Mouse (Mus musculus) layer of hippocampus, adult 2 months (tissue): ENCODE results near the gene Tmem120a. TPM values are rescaled to one million over a fixed set of nuclear protein-coding genes. Genes with fewer than 3 reads are reported as not detected.

Source experiments
- DNase-seq, 2 experiments: peaks; one replicate each; pipeline ENCODE4 v3.0.0; 2022; ENCODE audit warnings: low spot score in 2 of 2
- H3K27ac ChIP-seq: fragments of 200-600 bp; 2 replicates; pipeline ENCODE4 v1.8.1; 2022
- H3K4me3 ChIP-seq: fragments of 200-600 bp; 2 replicates; pipeline ENCODE4 v1.8.1; 2022; ENCODE audit warnings: mild to moderate bottlenecking
- CTCF ChIP-seq: fragments of 200-600 bp; conservative IDR thresholded peaks from 2 replicates; pipeline ENCODE4 v1.8.1; 2022; ENCODE audit warnings: antibody characterized with exemption, mild to moderate bottlenecking, moderate library complexity
- long read RNA-seq, 2 experiments: library from polyadenylated mRNA; stranded (forward); transcript quantifications; one replicate each; pipeline ENCODE4 v2.0.0; 2021; ENCODE audit warnings: borderline mapping rate in 2 of 2
- total RNA-seq, 2 experiments: library from RNA; stranded (reverse); gene quantifications; 2 replicates each; pipeline ENCODE4 v1.2.3; 2021

The Tmem120a gene
- total RNA-seq, result 10 to 100 TPM; 16.9 to 19.8 TPM
- long read RNA-seq, experiment 1, transcript Tmem120a-201 (12 exons, 1,559 nt), result major isoform, 14 of 16 reads
- long read RNA-seq, experiment 1, partial matches to known transcripts, result 0 of 16 reads
- long read RNA-seq, experiment 1, other reads (novel, unspliced or antisense), result 2 of 16 reads
- long read RNA-seq, experiment 2, transcript Tmem120a-201 (12 exons, 1,559 nt), result major isoform, 25 of 29 reads
- long read RNA-seq, experiment 2, partial matches to known transcripts, result 2 of 29 reads
- long read RNA-seq, experiment 2, other reads (novel, unspliced or antisense), result 2 of 29 reads

DNA sequence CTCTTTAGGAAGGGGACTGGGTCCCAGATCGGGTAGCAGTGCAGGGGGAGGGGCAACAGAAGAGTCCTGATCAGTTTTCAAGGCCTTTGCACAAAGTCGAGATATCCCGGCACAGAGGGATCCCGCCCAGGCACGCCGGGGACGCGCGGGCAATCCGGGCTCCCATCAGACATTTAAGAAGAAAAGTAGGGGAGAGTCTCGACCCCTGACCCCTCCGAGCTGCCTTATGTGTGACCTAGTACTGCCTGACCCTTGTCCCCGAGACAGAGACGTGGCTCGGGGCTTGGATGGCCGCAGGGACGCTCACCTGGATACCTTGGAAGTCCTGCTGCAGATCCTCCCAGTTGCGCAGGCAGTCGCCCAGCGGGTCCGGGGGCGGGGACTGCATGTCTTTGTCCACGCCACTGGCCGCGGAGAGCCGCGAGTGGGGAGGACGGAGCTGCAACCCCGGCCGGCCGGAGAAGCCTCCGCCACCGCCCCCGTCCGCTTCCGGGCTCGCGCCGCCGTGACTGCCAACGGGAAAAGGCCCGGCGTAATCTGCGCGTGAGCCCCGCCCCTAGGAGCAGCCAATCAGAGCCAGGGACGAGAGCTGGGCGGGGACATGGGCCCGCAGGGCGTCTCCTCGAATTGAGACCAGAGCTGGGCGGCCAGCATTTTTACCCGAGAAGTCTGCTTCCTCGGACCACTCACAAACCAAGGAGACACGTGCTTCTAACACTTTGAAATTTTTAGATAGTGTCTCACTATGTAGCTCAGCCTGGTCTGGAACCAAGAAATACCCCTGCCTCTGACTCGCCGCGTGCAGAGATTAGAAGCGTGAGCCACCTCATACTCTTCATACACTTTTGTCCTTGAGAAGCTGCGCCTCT, at the start of gene Tmem120a:
Gene Tmem120a (minus strand): TSS at position 708 of the 869 bp plus-strand sequence.
- no peak for TF ChIP-seq CTCF
- Histone ChIP-seq H3K4me3 (peak within 1 kb of the TSS; percentile 82), H3K27ac (peak within 1 kb of the TSS; percentile 76)
- peak; percentile 93 to 94 for DNase-seq

DNA sequence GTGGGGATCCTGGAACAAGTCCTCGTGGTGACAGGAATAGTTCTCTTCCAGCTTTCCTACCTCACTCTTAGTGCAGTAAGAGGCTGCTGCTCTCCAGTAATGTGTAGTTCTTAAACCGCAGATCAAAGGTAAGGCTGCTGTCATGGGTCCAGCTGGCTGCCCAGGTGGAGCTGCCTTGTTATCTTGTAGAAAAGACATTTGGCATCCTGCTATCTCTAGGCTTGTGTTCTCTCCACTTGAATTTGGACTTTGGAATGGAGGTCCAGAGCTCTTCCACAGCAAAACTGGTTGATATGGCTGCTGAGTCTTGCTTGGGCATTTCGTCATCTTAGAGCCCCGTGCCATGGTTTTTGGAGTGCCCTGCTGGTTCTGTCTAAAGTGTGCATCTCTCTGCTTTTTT, 38.7 kb upstream of the Tmem120a start:
- Histone ChIP-seq H3K4me3 (no peak overlapping the region), H3K27ac (no peak overlapping the region)
- TF ChIP-seq CTCF, result no peak
- DNase-seq, result no peak

DNA sequence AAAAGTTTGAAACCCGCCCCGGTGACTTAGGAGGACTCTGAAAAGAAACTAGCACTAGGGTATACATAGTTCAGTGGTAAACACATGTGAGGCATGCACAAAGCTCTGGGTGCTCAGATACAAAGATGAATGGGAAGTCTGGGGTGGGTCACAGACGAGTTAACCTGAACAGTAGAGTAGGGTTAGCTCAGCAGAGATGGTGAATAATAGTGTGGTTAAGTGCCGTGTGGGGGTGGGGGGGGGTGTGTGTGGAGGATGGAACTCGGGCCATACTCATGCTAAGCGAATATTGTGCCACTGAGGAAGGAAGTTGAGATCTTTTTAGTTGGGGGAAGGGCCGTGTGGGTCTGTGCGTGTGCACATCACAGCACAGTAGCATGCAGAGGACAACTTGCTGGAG, 36.1 kb upstream of the Tmem120a start:
- no peak for DNase-seq
- Histone ChIP-seq H3K4me3 (no peak overlapping the region; the same call in 1 of the 2 replicates), H3K27ac (no peak overlapping the region)
- no peak for TF ChIP-seq CTCF

DNA sequence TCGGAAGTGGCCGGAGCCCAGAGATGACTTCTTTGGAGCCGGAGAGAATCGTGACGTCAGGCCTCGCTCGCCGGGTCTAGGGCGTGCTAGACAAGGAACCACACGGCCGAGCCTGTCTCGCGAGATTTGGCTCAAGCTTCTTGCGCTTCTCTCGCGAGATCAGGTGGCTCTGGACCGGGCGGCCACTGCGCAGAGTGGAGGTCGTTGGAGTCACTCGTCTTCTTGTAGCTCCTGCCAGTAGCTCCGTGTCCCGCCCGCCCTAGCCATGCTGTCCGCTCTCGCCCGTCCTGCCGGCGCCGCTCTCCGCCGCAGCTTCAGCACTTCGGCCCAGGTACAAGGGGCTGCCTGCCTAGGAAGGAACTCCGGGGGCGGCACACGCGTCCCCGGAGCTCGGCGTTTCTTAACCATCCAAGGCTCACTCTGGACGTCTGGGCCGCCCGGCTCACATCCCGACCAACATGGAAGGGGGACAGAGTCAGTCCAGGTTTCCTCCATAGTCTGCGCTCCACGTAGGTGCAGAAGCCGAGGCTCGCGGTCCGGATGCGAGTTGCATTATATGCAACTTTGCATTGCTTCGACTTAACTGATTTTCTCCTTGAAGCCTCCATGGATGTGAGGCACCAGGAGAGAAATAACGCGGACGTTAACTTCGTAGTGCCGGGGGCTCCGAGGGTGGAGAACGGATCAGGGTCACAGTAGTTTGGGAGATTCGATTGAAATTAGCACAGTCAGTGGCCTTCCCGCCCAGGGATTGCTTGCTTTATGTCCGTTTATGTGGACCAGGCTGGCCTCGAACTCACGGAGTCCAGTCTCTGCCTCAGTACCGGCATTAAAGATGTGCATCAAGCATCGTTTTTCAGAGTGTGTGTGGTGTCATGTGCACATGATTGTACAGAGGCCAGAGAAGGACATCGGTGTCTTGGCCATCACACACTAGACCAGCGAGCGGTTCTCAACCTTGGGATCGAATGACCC, 34.5 kb upstream of the Tmem120a start, which contains the start of gene Mdh2:
Gene Mdh2 (plus strand): TSS at position 10 of the 975 bp plus-strand sequence.
- TF ChIP-seq CTCF, result no peak
- Histone ChIP-seq H3K27ac (peak within 1 kb of the TSS; percentile 95), H3K4me3 (peak within 1 kb of the TSS; percentile 83)
- peak; percentile 98 to 99 for DNase-seq

DNA sequence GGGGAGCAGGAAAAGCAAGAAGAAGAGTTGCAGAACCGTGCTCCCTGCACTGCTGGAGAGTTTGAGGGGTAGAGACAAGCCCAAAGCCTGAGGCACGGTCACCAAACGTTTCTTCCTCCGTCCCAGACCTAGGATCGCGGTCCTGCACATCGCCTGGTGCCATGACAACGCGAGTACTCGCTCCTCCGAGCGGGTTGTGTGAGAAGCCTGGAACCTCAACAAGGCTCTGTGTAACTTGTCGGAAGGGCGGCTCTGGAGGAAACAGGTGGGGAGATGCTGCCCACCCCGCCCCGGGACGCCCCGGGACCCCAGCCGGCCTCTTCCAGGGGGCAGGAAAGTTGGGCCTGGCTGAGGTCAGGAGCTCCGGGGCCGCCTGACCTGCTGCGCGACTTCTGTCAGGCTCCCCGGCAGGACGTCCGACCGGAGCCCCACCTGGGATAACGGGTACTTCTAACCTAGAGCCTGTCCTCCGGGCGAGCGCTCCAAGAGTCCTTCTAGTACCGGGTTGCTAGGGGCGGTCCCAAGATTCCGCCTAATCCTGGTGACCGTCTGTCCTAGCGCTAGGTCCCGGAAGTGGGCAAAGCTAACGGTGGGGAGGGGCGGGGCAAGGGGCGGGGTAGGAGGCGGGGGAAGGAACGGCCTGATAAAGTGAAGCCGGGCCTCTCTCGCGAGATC, 33.7 kb upstream of the Tmem120a start, which contains the start of gene Styxl1:
Gene Styxl1 (minus strand): TSS at position 590 of the 675 bp plus-strand sequence.
- DNase-seq, result peak in 1 of 2 experiments; percentile 29
- Histone ChIP-seq H3K4me3 (peak within 1 kb of the TSS; percentile 83), H3K27ac (peak within 1 kb of the TSS; percentile 95)
- no peak for TF ChIP-seq CTCF

DNA sequence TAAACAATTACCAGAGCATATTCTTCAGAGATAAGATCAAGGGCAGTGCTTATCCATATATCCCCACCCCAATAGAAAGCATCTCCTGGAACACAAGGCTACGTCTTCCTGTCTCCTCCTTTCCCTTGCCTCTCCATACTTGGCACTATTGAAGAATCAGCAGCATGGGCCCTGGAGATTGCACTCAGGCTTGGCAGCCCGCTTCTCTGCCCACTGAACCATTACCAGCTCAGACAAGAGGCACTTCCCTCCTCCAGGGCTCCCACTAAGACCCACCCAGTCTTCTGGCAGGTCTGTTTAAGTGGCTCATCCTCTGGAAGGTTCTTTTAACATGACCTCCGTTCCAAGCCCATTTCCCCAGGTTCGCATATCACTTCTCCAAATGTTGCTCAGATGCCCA, 32.3 kb upstream of the Tmem120a start:
- Histone ChIP-seq H3K27ac (no peak overlapping the region), H3K4me3 (no peak overlapping the region)
- no peak for DNase-seq
- TF ChIP-seq CTCF, result no peak

DNA sequence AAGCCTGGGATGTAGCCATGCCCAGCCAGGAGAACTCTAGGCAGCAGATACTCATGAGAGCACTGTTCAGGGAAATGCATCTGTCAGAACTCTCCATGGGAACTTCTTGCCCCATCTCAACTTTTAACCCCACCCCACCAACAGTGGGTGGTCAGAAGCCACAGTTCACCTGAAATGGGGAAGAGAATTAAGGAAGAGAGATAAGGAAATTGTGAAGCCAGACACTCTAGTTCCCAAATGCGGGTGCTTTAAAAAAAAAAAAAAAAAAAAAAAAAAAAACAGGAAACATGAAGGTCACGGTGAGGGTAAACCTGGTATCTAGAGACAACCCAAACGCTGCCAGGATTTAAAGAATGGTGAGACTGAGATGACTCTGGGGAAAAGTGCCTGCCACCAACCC, 28.3 kb upstream of the Tmem120a start:
- no peak for TF ChIP-seq CTCF
- no peak for DNase-seq
- no peak overlapping the region for H3K27ac ChIP-seq
- H3K4me3 ChIP-seq, result no peak overlapping the region

DNA sequence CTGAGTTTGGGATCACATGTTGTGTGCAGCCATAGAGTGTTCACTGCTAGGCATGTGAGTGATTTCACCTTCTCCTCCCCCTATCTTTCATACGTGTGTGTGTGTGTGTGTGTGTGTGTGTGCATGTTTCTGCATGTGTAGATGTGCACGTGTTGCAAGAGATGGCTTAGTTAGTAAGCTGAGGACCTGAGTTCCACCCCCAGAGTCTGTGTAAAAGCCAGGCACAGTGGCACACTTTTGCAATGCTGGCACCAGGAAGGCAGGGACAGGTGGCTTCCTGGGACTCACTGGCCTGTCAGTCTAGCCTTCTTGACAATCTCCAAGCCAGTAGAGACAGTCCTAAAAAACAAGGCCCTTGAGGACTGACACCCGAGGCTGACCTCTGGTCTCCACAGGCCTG, 20.7 kb upstream of the Tmem120a start:
- Histone ChIP-seq H3K4me3 (no peak overlapping the region), H3K27ac (no peak overlapping the region)
- TF ChIP-seq CTCF, result no peak
- no peak for DNase-seq

DNA sequence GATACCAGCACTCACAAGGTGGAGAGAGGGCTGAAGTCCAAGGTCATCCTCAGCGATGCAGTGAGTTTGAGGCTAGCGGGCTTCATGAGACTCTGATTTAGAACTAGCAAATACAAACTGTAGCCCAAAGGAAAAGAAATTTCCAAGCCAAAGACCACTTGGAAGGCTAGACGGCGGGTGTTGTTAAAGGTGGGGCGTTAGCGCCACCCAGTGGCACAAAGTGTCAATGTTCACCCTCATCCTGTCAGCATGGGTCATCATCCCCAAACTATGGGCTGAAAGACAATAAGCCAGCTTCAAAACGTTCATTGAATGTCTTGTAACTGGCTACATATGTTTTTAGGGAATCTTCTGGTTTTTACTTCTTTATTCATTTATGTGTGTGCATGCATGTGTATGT, 19.3 kb upstream of the Tmem120a start:
- peak; percentile 52 to 80 for DNase-seq
- H3K4me3 ChIP-seq, result no peak overlapping the region
- H3K27ac ChIP-seq, result no peak overlapping the region
- peak; percentile 95 for TF ChIP-seq CTCF

DNA sequence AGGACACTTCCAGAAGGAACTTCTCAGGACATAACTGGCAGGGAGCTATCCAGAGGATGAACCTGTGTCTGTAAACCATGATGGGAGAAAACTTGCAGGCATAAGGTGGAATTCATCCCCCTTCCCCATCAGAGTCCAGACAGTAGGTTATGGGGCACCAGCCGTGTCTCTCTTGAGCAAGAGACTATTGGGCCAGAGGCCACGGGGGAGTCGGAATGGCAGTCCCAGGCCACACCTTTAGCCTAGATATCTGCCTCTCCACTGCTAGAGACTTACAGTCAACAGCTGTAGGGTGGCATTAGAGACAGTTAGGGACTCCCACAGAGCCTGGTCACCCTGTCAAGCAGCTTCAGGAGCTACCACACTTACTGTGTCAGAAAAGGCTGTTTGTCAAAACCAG, 17.6 kb upstream of the Tmem120a start:
- TF ChIP-seq CTCF, result no peak
- Histone ChIP-seq H3K27ac (no peak overlapping the region), H3K4me3 (no peak overlapping the region)
- no peak for DNase-seq

DNA sequence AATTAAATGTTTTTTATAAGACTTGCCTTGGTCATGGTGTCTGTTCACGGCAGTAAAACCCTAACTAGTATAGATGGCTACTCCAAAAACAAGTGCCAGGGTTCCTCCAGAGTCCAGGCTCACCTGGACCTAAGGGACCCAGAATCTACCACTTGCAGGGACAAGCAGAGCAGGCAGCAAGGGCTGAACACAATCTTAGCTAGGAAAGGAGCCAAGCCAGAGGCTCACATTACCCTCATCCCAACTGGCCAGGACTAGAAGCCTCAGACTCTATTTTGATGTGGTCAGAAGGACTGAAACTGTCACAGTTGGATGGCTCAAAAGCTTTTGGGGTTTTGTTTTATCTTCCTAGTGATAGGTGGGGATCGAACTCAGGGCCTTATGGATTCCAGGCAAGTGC, 7.3 kb upstream of the Tmem120a start:
- H3K4me3 ChIP-seq, result no peak overlapping the region
- no peak for TF ChIP-seq CTCF
- no peak overlapping the region for H3K27ac ChIP-seq

DNA sequence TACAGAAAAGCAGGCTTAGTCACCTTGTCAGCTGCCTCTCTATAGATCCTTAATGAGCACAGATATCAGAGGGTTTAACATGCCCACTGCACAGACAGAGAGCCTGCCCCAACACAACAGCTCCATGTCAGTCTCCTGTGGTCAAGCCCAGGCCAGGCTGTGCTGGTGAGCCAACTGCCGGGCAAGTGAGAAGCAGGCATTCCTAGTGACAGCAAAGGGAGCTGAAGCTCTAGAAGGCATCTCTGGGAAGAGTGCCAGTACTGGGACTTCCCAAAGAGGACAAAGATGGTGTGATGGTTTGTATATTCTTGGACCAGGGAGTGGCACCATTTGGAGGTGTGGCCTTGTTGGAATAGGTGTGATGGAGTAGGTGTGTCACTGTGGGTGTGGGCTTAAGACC, 6.8 kb upstream of the Tmem120a start:
- H3K4me3 ChIP-seq, result no peak overlapping the region
- DNase-seq, result no peak
- H3K27ac ChIP-seq, result no peak overlapping the region
- no peak for TF ChIP-seq CTCF

More for the DNA sequence above, 7.3 kb upstream of the Tmem120a start:
- DNase-seq, result no peak
